ENCODE assay signal across 8 mouse cellular contexts in genomic region chr2:19344636-19345413, GRCm38 (mm10). TPM values are rescaled to one million over a fixed set of nuclear protein-coding genes. Genes with fewer than 3 reads are reported as not detected.
A peak's percentile ranks its signal among the peaks of the same experiment; 100 is the strongest.
DNase-seq lines count a peak whose midpoint lies in the region; ATAC-seq and TF ChIP-seq lines count a peak whose summit lies in the region.

No protein-coding gene starts in this region.

- no peaks in the 10 kb centered on the region for H3K36me3 ChIP-seq in hindbrain, postnatal 0 days (ENCODE audit: insufficient read depth, low read length)
- no peaks in the 10 kb centered on the region for H3K36me3 ChIP-seq in macrophage (ENCODE audit: inconsistent target)

- 0 out of 2 replicates have a peak overlapping the region, but pooled peaks have one; percentile 21 for H3K27ac ChIP-seq in hindbrain, postnatal 0 days
- peak overlapping the region; percentile 64 for H3K27ac ChIP-seq in macrophage

- peak; percentile 76 for DNase-seq in T-cell, adult 2 months (ENCODE audit: low spot score)
- peak; percentile 78 to 92 for DNase-seq in cerebellum, postnatal 4 days (ENCODE audit: low spot score in 2 of 2)
- DNase-seq in gastrocnemius, adult 8-10 months (ENCODE audit: low spot score in 2 of 2) = peak; percentile 67 to 69
- peak; percentile 96 for DNase-seq in hindbrain, postnatal 0 days (ENCODE audit: low spot score)
- DNase-seq in left cerebral cortex, adult 18-20 months (ENCODE audit: low spot score in 2 of 2) = peak; percentile 91 to 95
- DNase-seq in retina, postnatal 7 days (ENCODE audit: low read depth, low spot score) = peak; percentile 71
- peak; percentile 78 for DNase-seq in urinary bladder, adult 18-20 months (ENCODE audit: low spot score in 2 of 2)

- H3K4me2 ChIP-seq in hindbrain, postnatal 0 days (ENCODE audit: low read depth, low read length) = peak overlapping the region; percentile 30

- H3K4me1 ChIP-seq in hindbrain, postnatal 0 days (ENCODE audit: insufficient read depth, low read length) = no peaks in the 10 kb centered on the region

- 0 out of 2 replicates have a peak overlapping the region, but pooled peaks have one; percentile 25 for H3K9ac ChIP-seq in hindbrain, postnatal 0 days (replicated peaks; ENCODE audit: low read length)

- no peaks in the 10 kb centered on the region for H3K9me3 ChIP-seq in hindbrain, postnatal 0 days (ENCODE audit: low read length)

- H3K27me3 ChIP-seq in hindbrain, postnatal 0 days (ENCODE audit: insufficient read depth, low read length) = no peaks in the 10 kb centered on the region

- H3K4me3 ChIP-seq in hindbrain, postnatal 0 days (ENCODE audit: low read length) = 0 out of 2 replicates have a peak overlapping the region, but pooled peaks have one; percentile 10
- H3K4me3 ChIP-seq in macrophage (ENCODE audit: inconsistent target) = no peak overlapping the region

- H3K79me2 ChIP-seq in macrophage (ENCODE audit: inconsistent target) = no peaks in the 10 kb centered on the region

- 21% methylated on average over 17 of the region's 20 CpGs for WGBS in hindbrain, postnatal 0 days
- 18% methylated on average over 15 of the region's 20 CpGs for WGBS in macrophage (ENCODE audit: missing documents)

- ATAC-seq in hindbrain, postnatal 0 days = peak; percentile 91

- TF ChIP-seq CTCF in hindbrain, postnatal 0 days (IDR thresholded peaks at IDR 0.05; ENCODE audit: low read depth) = peak; percentile 92

RNA-seq across cellular contexts. Expression of gene Msrb2, which starts 26.4 kb away (rescaled TPM):
- 10 to 100 TPM; 16.8 to 18.0 (median 17.5) TPM for total RNA-seq in gastrocnemius, adult 8-10 months (2022)
- total RNA-seq in hindbrain, postnatal 0 days (2014; rRNA removed) = 7.4 and 9.8 TPM in 2 replicates
- polyA plus RNA-seq in hindbrain, postnatal 0 days (2015; fragmentation: Nextera tagmentation; extraction: Ambion mirVana) = 12.4 and 13.1 TPM in 2 replicates
- 10 to 100 TPM; 24.5 to 26.8 TPM for total RNA-seq in left cerebral cortex, adult 18-20 months (2021)
- 10 to 100 TPM in 19 of 26 experiments, 1 to 10 TPM in 7; 7.9 to 29.9 (median 13.0) TPM for total RNA-seq in macrophage (2018; cell fraction: chromatin; rRNA removed)
- total RNA-seq in macrophage (2018; cell fraction: cytosol; rRNA removed) = 10 to 100 TPM in 11 of 26 experiments, 1 to 10 TPM in 15; 4.3 to 16.8 (median 9.6) TPM
- 10 to 100 TPM in 20 of 26 experiments, 1 to 10 TPM in 6; 6.4 to 30.8 (median 13.9) TPM for total RNA-seq in macrophage (2018; cell fraction: nucleus; rRNA removed)
- polyA plus RNA-seq in macrophage (2018) = 8.3 to 17.9 TPM (median 10.7 TPM) in 3 replicates
